Comparison of ENCODE assay signal across 8 mouse cellular contexts in the genomic region with DNA sequence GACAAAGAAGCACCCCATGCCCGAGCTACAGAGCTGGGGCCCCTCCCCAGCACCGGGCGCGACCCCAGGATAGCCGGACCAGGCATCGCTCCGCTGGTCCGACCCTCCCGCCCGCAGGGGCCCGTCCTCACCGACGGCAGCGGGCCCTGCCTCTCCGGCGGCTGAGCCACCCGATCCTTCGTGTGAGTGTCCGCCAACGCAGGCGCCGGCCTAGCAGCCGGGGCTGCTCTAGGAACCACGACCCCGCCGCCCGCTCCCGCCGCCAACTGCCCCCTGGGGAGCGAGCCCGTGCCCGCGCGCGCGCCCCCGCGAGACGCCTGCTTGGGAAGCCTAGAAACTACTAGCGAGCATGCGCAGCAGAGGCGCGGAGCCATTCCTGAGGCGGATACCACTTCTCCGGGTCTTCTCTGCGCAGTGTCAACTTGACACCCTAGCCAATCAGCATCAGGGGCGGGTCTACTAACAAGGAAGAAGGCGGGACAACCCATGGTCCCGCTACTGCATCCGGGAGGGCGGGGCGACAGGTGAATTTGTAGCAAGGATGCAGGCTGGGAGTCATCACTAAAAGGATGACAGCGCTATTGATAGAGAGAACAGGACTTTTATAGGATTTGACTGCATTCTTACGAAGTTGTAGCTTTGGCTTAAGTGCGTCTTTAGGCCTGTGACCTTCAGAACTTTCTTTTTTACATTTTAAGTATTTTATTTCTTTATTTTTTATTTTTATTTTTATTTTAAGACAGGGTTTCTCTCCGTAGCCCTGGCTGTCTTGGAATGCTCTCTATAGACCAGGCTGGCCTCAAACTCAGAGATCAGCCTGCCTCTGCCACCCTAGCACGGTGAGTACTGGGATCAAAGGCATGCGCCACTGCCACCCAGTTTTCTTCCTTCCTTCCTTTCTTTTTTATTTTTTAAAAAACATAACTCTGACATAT. TPM values are rescaled to one million over a fixed set of nuclear protein-coding genes. Genes with fewer than 3 reads are reported as not detected.
DNase-seq lines count a peak whose midpoint lies in the region; ATAC-seq and TF ChIP-seq lines count a peak whose summit lies in the region.

A gene (minus strand): TSS at position 319 of the 935 bp plus-strand sequence.

- no peaks in the 10 kb centered on the region for H3K36me3 ChIP-seq in hindbrain, postnatal 0 days (ENCODE audit: insufficient read depth, low read length)

- H3K4me2 ChIP-seq in hindbrain, postnatal 0 days (ENCODE audit: low read depth, low read length): peak within 1 kb of the TSS; percentile 70

- H3K4me3 ChIP-seq in gastrocnemius, adult 2 months: peak within 1 kb of the TSS; percentile 94
- peak within 1 kb of the TSS; percentile 77 for H3K4me3 ChIP-seq in hindbrain, postnatal 0 days (ENCODE audit: low read length)
- H3K4me3 ChIP-seq in left cerebral cortex, adult 2 months: peak within 1 kb of the TSS; percentile 91

- DNase-seq in ZHBTc4 (ENCODE audit: low read depth, low spot score): peak; percentile 99
- DNase-seq in gastrocnemius, adult 2 months: peak; percentile 98
- DNase-seq in hindbrain, postnatal 0 days (ENCODE audit: low spot score): peak; percentile 99
- peak; percentile 98 to 99 for DNase-seq in left cerebral cortex, adult 2 months (ENCODE audit: extremely low spot score in 1 of 2, low spot score in 2 of 2)
- peak; percentile 99 to 100 for DNase-seq in right cerebral cortex, adult 2 months (ENCODE audit: low spot score in 2 of 2)
- peak; percentile 97 for DNase-seq in urinary bladder, postnatal 14 days (ENCODE audit: low spot score)

- no peaks in the 10 kb centered on the region for H3K9me3 ChIP-seq in hindbrain, postnatal 0 days (ENCODE audit: low read length)

- WGBS in hindbrain, postnatal 0 days: 3% methylated on average over 56 of the region's 58 CpGs

- peak within 1 kb of the TSS; percentile 95 for H3K27ac ChIP-seq in gastrocnemius, adult 2 months
- H3K27ac ChIP-seq in hindbrain, postnatal 0 days: peak within 1 kb of the TSS; percentile 91
- peak within 1 kb of the TSS; percentile 99 for H3K27ac ChIP-seq in left cerebral cortex, adult 2 months

- ATAC-seq in common myeloid progenitor, adult 5-6 weeks (replicated peaks; ENCODE audit: low read depth, poor library complexity, severe bottlenecking): peak; percentile 97
- peak; percentile 98 for ATAC-seq in hindbrain, postnatal 0 days
- peak; percentile 99 for ATAC-seq in megakaryocyte, adult 5-6 weeks (ENCODE audit: poor library complexity, severe bottlenecking)

- no peaks in the 10 kb centered on the region for H3K27me3 ChIP-seq in hindbrain, postnatal 0 days (ENCODE audit: insufficient read depth, low read length)

- intact Hi-C loops in gastrocnemius, adult 2 months (cut with DNase I): loop anchor here (2.0 to 5.0 kb wide), 3 partner anchors 23 to 191 kb away; no protein-coding TSS in a partner anchor
- intact Hi-C loops in left cerebral cortex, adult 2 months (cut with DNase I): loop anchor here (1.0 to 5.0 kb wide), 4 partner anchors 32 to 191 kb away; a partner anchor contains a TSS

- peak within 1 kb of the TSS; percentile 85 for H3K9ac ChIP-seq in hindbrain, postnatal 0 days (replicated peaks; ENCODE audit: low read length)

- 0 out of 2 replicates have a peak, but pooled peaks cover 3% of the 10 kb centered on the region for H3K4me1 ChIP-seq in hindbrain, postnatal 0 days (ENCODE audit: insufficient read depth, low read length)

- TF ChIP-seq CTCF in gastrocnemius, adult 2 months (IDR thresholded peaks at IDR 0.05): no peak
- TF ChIP-seq CTCF in hindbrain, postnatal 0 days (IDR thresholded peaks at IDR 0.05; ENCODE audit: low read depth): no peak
- TF ChIP-seq CTCF in left cerebral cortex, adult 2 months (IDR thresholded peaks at IDR 0.05): no peak; the same call in 1 of the 2 replicates

RNA-seq across cellular contexts. Expression of the gene that starts here (rescaled TPM):
- 33.8 and 34.0 TPM in 2 replicates for total RNA-seq in common myeloid progenitor, adult 5-6 weeks (2017)
- total RNA-seq in gastrocnemius, adult 2 months (2021): 10 to 100 TPM; 43.3 to 50.4 TPM
- 230 and 258 TPM in 2 replicates for total RNA-seq in hindbrain, postnatal 0 days (2014; rRNA removed)
- polyA plus RNA-seq in hindbrain, postnatal 0 days (2015; fragmentation: Nextera tagmentation; extraction: Ambion mirVana): 165 and 183 TPM in 2 replicates
- 100 to 1,000 TPM; 425 to 428 TPM for total RNA-seq in left cerebral cortex, adult 2 months (2021)
- 3.1 and 3.7 TPM in 2 replicates for total RNA-seq in megakaryocyte, adult 5-6 weeks (2015)
- 7.7 and 12.0 TPM in 2 replicates for total RNA-seq in megakaryocyte, adult 5-6 weeks (2017)

Comparison
In these comparisons a context has a peak if more than half of its experiments do, and no peak if none do; other contexts are left out.
1. Peak in every context shown above with its lines: DNase-seq, ATAC-seq, H3K4me3 ChIP-seq and H3K27ac ChIP-seq.